Comparison of ENCODE assay signal across 8 mouse cellular contexts in genomic region chr14:55815310-55815751, GRCm38 (mm10). TPM values are rescaled to one million over a fixed set of nuclear protein-coding genes. Genes with fewer than 3 reads are reported as not detected.
DNase-seq lines count a peak whose midpoint lies in the region; ATAC-seq and TF ChIP-seq lines count a peak whose summit lies in the region.

No protein-coding gene starts in this region.

- peak; percentile 80 for DNase-seq in Muller cell, postnatal 12 days (ENCODE audit: inconsistent ontology term)
- peak; percentile 69 for DNase-seq in limb, embryonic 14.5 days (ENCODE audit: low spot score)
- DNase-seq in midbrain, embryonic 14.5 days, result peak; percentile 73
- no peak for DNase-seq in B cell, adult 2 months
- DNase-seq in frontal cortex, postnatal 14 days (ENCODE audit: low spot score in 2 of 2), result no peak

- no peaks in the 10 kb centered on the region for H3K36me3 ChIP-seq in forebrain, embryonic 16.5 days (ENCODE audit: control insufficient read depth, insufficient read depth)
- no peaks in the 10 kb centered on the region for H3K36me3 ChIP-seq in hindbrain, embryonic 12.5 days
- H3K36me3 ChIP-seq in limb, embryonic 14.5 days (ENCODE audit: control insufficient read depth, insufficient read depth, low read length), result no peaks in the 10 kb centered on the region
- H3K36me3 ChIP-seq in midbrain, embryonic 14.5 days (ENCODE audit: control insufficient read depth, insufficient read depth, low read length), result no peaks in the 10 kb centered on the region

- H3K4me3 ChIP-seq in bone marrow macrophage, adult 2 months (ENCODE audit: insufficient read depth, low read length), result peak overlapping the region; percentile 11; the same call in 1 of the 2 replicates
- peak overlapping the region; percentile 46 for H3K4me3 ChIP-seq in forebrain, embryonic 16.5 days (replicated peaks; ENCODE audit: low read length)
- H3K4me3 ChIP-seq in hindbrain, embryonic 12.5 days, result peak overlapping the region; percentile 45
- peak overlapping the region; percentile 41 for H3K4me3 ChIP-seq in limb, embryonic 14.5 days (replicated peaks; ENCODE audit: low read length)
- peak overlapping the region; percentile 41 for H3K4me3 ChIP-seq in midbrain, embryonic 14.5 days (replicated peaks; ENCODE audit: low read depth, low read length)

- peak; percentile 55 for ATAC-seq in forebrain, embryonic 16.5 days
- peak; percentile 63 for ATAC-seq in hindbrain, embryonic 12.5 days (ENCODE audit: low FRiP score)
- ATAC-seq in limb, embryonic 14.5 days (ENCODE audit: low FRiP score, low read depth), result peak; percentile 76
- peak; percentile 46 for ATAC-seq in midbrain, embryonic 14.5 days (ENCODE audit: low FRiP score, low TSS enrichment)

- no peak for TF ChIP-seq POLR2A in bone marrow macrophage, adult 2 months (IDR thresholded peaks at IDR 0.05; ENCODE audit: borderline replicate concordance, low read depth, low read length)
- TF ChIP-seq POLR2A in limb, embryonic 14.5 days (IDR thresholded peaks at IDR 0.05; ENCODE audit: borderline replicate concordance, extremely low read depth, insufficient read depth, insufficient read length), result no peak

- peak overlapping the region; percentile 56 for H3K4me2 ChIP-seq in forebrain, embryonic 16.5 days (ENCODE audit: low read length)
- peak overlapping the region; percentile 68 for H3K4me2 ChIP-seq in hindbrain, embryonic 12.5 days (replicated peaks)
- H3K4me2 ChIP-seq in limb, embryonic 14.5 days (replicated peaks; ENCODE audit: low read depth, low read length, severe bottlenecking), result peak overlapping the region; percentile 59
- peak overlapping the region; percentile 70 for H3K4me2 ChIP-seq in midbrain, embryonic 14.5 days (ENCODE audit: low read length)

- peaks cover 3% of the 10 kb centered on the region; the same call in 1 of the 2 replicates for H3K4me1 ChIP-seq in bone marrow macrophage, adult 2 months (ENCODE audit: control insufficient read depth, insufficient read depth, low read length)
- no peaks in the 10 kb centered on the region for H3K4me1 ChIP-seq in forebrain, embryonic 16.5 days (replicated peaks; ENCODE audit: control insufficient read depth, insufficient read depth, low read length)
- H3K4me1 ChIP-seq in hindbrain, embryonic 12.5 days, result peaks cover 4% of the 10 kb centered on the region; the same call in 1 of the 2 replicates
- H3K4me1 ChIP-seq in limb, embryonic 14.5 days (ENCODE audit: control insufficient read depth, insufficient read depth, low read length), result no peaks in the 10 kb centered on the region
- no peaks in the 10 kb centered on the region for H3K4me1 ChIP-seq in midbrain, embryonic 14.5 days (ENCODE audit: control insufficient read depth, insufficient read depth, low read length)

- TF ChIP-seq CTCF in bone marrow macrophage, adult 2 months (IDR thresholded peaks at IDR 0.05; ENCODE audit: low read depth, low read length), result no peak

- H3K9ac ChIP-seq in forebrain, embryonic 16.5 days (replicated peaks; ENCODE audit: low read depth, low read length), result peak overlapping the region; percentile 7
- peak overlapping the region; percentile 53 for H3K9ac ChIP-seq in hindbrain, embryonic 12.5 days
- H3K9ac ChIP-seq in limb, embryonic 14.5 days (ENCODE audit: low read depth, low read length, severe bottlenecking), result peak overlapping the region; percentile 44
- peak overlapping the region; percentile 53 for H3K9ac ChIP-seq in midbrain, embryonic 14.5 days (replicated peaks; ENCODE audit: low read length)

- 19% methylated on average over 17 of the region's 17 CpGs for WGBS in forebrain, embryonic 16.5 days
- 27% methylated on average over 17 of the region's 17 CpGs for WGBS in hindbrain, embryonic 12.5 days
- WGBS in limb, embryonic 14.5 days, result 26% methylated on average over 17 of the region's 17 CpGs
- WGBS in midbrain, embryonic 14.5 days, result 19% methylated on average over 17 of the region's 17 CpGs

- no peaks in the 10 kb centered on the region for H3K27me3 ChIP-seq in forebrain, embryonic 16.5 days (replicated peaks; ENCODE audit: control insufficient read depth, insufficient read depth, low read length)
- H3K27me3 ChIP-seq in hindbrain, embryonic 12.5 days, result no peaks in the 10 kb centered on the region
- H3K27me3 ChIP-seq in limb, embryonic 14.5 days (ENCODE audit: control insufficient read depth, insufficient read depth, low read length), result no peaks in the 10 kb centered on the region
- H3K27me3 ChIP-seq in midbrain, embryonic 14.5 days (ENCODE audit: control insufficient read depth, insufficient read depth, low read length), result no peaks in the 10 kb centered on the region

- no peaks in the 10 kb centered on the region for H3K9me3 ChIP-seq in forebrain, embryonic 16.5 days (ENCODE audit: control insufficient read depth, low read length)
- H3K9me3 ChIP-seq in hindbrain, embryonic 12.5 days (replicated peaks), result no peaks in the 10 kb centered on the region
- H3K9me3 ChIP-seq in limb, embryonic 14.5 days (ENCODE audit: control insufficient read depth, low read length), result no peaks in the 10 kb centered on the region
- no peaks in the 10 kb centered on the region for H3K9me3 ChIP-seq in midbrain, embryonic 14.5 days (ENCODE audit: control insufficient read depth, low read length)

- no peak overlapping the region for H3K27ac ChIP-seq in bone marrow macrophage, adult 2 months (ENCODE audit: insufficient read depth, low read depth, low read length)
- no peak overlapping the region for H3K27ac ChIP-seq in forebrain, embryonic 16.5 days (ENCODE audit: low read length)
- no peak overlapping the region for H3K27ac ChIP-seq in hindbrain, embryonic 12.5 days
- no peak overlapping the region for H3K27ac ChIP-seq in limb, embryonic 14.5 days (replicated peaks; ENCODE audit: low read depth, low read length)
- H3K27ac ChIP-seq in midbrain, embryonic 14.5 days (replicated peaks; ENCODE audit: low read depth, low read length), result peak overlapping the region; percentile 20; the same call in 1 of the 2 replicates

RNA-seq across cellular contexts. Expression of gene Nfatc4, which starts 7.6 kb away (rescaled TPM):
- 0.36 and 0.99 TPM in 2 replicates for polyA plus RNA-seq in bone marrow macrophage, adult 2 months (2012; ENCODE audit: insufficient read depth, insufficient read length, missing spikeins)
- polyA plus RNA-seq in forebrain, embryonic 16.5 days (2015; fragmentation: Nextera tagmentation; extraction: Ambion mirVana), result 11.7 and 12.3 TPM in 2 replicates
- polyA plus RNA-seq in hindbrain, embryonic 12.5 days (2016; fragmentation: Nextera tagmentation; extraction: Ambion mirVana), result 42.4 and 45.2 TPM in 2 replicates
- 171 and 233 TPM in 2 replicates for polyA plus RNA-seq in limb, embryonic 14.5 days (2012; rRNA removed)
- 83.5 and 114 TPM in 2 replicates for polyA plus RNA-seq in limb, embryonic 14.5 days (2014; fragmentation: Nextera tagmentation; extraction: Ambion mirVana)
- 6.2 and 8.7 TPM in 2 replicates for polyA plus RNA-seq in midbrain, embryonic 14.5 days (2014; fragmentation: Nextera tagmentation; extraction: Ambion mirVana)

RNA-seq across cellular contexts. Expression of gene Ripk3, which starts 26.7 kb away (rescaled TPM):
- 28.4 and 31.8 TPM in 2 replicates for polyA plus RNA-seq in bone marrow macrophage, adult 2 months (2012; ENCODE audit: insufficient read depth, insufficient read length, missing spikeins)
- 2.7 and 3.2 TPM in 2 replicates for polyA plus RNA-seq in forebrain, embryonic 16.5 days (2015; fragmentation: Nextera tagmentation; extraction: Ambion mirVana)
- polyA plus RNA-seq in hindbrain, embryonic 12.5 days (2016; fragmentation: Nextera tagmentation; extraction: Ambion mirVana), result 10.8 and 13.5 TPM in 2 replicates
- 35.9 and 41.4 TPM in 2 replicates for polyA plus RNA-seq in limb, embryonic 14.5 days (2012; rRNA removed)
- 30.5 and 37.6 TPM in 2 replicates for polyA plus RNA-seq in limb, embryonic 14.5 days (2014; fragmentation: Nextera tagmentation; extraction: Ambion mirVana)
- 0.77 and 1.8 TPM in 2 replicates for polyA plus RNA-seq in midbrain, embryonic 14.5 days (2014; fragmentation: Nextera tagmentation; extraction: Ambion mirVana)

RNA-seq across cellular contexts. Expression of gene Adcy4, which starts 31.4 kb away (rescaled TPM):
- not detected in 2 replicates for polyA plus RNA-seq in bone marrow macrophage, adult 2 months (2012; ENCODE audit: insufficient read depth, insufficient read length, missing spikeins)
- 3.2 and 3.7 TPM in 2 replicates for polyA plus RNA-seq in forebrain, embryonic 16.5 days (2015; fragmentation: Nextera tagmentation; extraction: Ambion mirVana)
- 15.7 and 19.5 TPM in 2 replicates for polyA plus RNA-seq in hindbrain, embryonic 12.5 days (2016; fragmentation: Nextera tagmentation; extraction: Ambion mirVana)
- 32.4 and 35.0 TPM in 2 replicates for polyA plus RNA-seq in limb, embryonic 14.5 days (2012; rRNA removed)
- polyA plus RNA-seq in limb, embryonic 14.5 days (2014; fragmentation: Nextera tagmentation; extraction: Ambion mirVana), result 16.8 and 17.8 TPM in 2 replicates
- 2.4 and 3.2 TPM in 2 replicates for polyA plus RNA-seq in midbrain, embryonic 14.5 days (2014; fragmentation: Nextera tagmentation; extraction: Ambion mirVana)

RNA-seq across cellular contexts. Expression of gene Nynrin, which starts 38.5 kb away (rescaled TPM):
- polyA plus RNA-seq in bone marrow macrophage, adult 2 months (2012; ENCODE audit: insufficient read depth, insufficient read length, missing spikeins), result 2.3 and 3.2 TPM in 2 replicates
- 11.3 and 13.2 TPM in 2 replicates for polyA plus RNA-seq in forebrain, embryonic 16.5 days (2015; fragmentation: Nextera tagmentation; extraction: Ambion mirVana)
- 30.4 and 35.8 TPM in 2 replicates for polyA plus RNA-seq in hindbrain, embryonic 12.5 days (2016; fragmentation: Nextera tagmentation; extraction: Ambion mirVana)
- polyA plus RNA-seq in limb, embryonic 14.5 days (2012; rRNA removed), result 41.0 and 49.5 TPM in 2 replicates
- 20.6 and 23.6 TPM in 2 replicates for polyA plus RNA-seq in limb, embryonic 14.5 days (2014; fragmentation: Nextera tagmentation; extraction: Ambion mirVana)
- polyA plus RNA-seq in midbrain, embryonic 14.5 days (2014; fragmentation: Nextera tagmentation; extraction: Ambion mirVana), result 6.5 and 11.2 TPM in 2 replicates

RNA-seq across cellular contexts. Expression of gene Ltb4r1, which starts 49.6 kb away (rescaled TPM):
- polyA plus RNA-seq in bone marrow macrophage, adult 2 months (2012; ENCODE audit: insufficient read depth, insufficient read length, missing spikeins), result 1.5 and 1.7 TPM in 2 replicates
- polyA plus RNA-seq in forebrain, embryonic 16.5 days (2015; fragmentation: Nextera tagmentation; extraction: Ambion mirVana), result 0.24 and 0.25 TPM in 2 replicates
- polyA plus RNA-seq in hindbrain, embryonic 12.5 days (2016; fragmentation: Nextera tagmentation; extraction: Ambion mirVana), result 0.72 TPM in 1 of 2 replicates, not detected in the other
- polyA plus RNA-seq in limb, embryonic 14.5 days (2012; rRNA removed), result 1.1 and 1.2 TPM in 2 replicates
- 0.33 and 0.78 TPM in 2 replicates for polyA plus RNA-seq in limb, embryonic 14.5 days (2014; fragmentation: Nextera tagmentation; extraction: Ambion mirVana)
- polyA plus RNA-seq in midbrain, embryonic 14.5 days (2014; fragmentation: Nextera tagmentation; extraction: Ambion mirVana), result 0.77 TPM in 1 of 2 replicates, not detected in the other

Comparison
In these comparisons a context has a peak if more than half of its experiments do, and no peak if none do; other contexts are left out.
1. DNase-seq: peak in Muller cell, postnatal 12 days (single experiment), limb, embryonic 14.5 days (single experiment) and midbrain, embryonic 14.5 days (single experiment); none in B cell, adult 2 months (0 of 2) and frontal cortex, postnatal 14 days (0 of 2).
2. Peak in every context shown above with its lines, with median percentiles within 50 percentile points of each other: H3K4me3 ChIP-seq, ATAC-seq, H3K4me2 ChIP-seq and H3K9ac ChIP-seq.